Mouse (Mus musculus) thymus, adult 2 months (tissue): ENCODE measurements around the gene Emsy.

Experiments
- CTCF ChIP-seq: fragments of 200-500 bp; IDR thresholded peaks from 2 replicates; pipeline ENCODE4 v1.5.1; 2012; ENCODE audit warnings: mild to moderate bottlenecking, control low read depth, low read length, moderate library complexity, borderline replicate concordance; ENCODE audit not compliant: control insufficient read depth, poor library complexity, insufficient read depth; ENCODE audit errors: extremely low read depth
- POLR2A ChIP-seq: fragments of 200-500 bp; IDR thresholded peaks from 2 replicates; pipeline ENCODE4 v1.6.1; 2012; ENCODE audit warnings: mild to moderate bottlenecking, low read length, control low read depth, moderate library complexity; ENCODE audit not compliant: control insufficient read depth, poor library complexity, insufficient read depth; ENCODE audit errors: extremely low read depth

GRCm38 (mm10) chr7:98577461-98577860 is 79.1 kb downstream of the Emsy start:
- no peak for TF ChIP-seq CTCF
- no peak for TF ChIP-seq POLR2A
